Mouse (Mus musculus) duodenum, adult 2 months (tissue): ENCODE results near the gene Colq. TPM values are rescaled to one million over a fixed set of nuclear protein-coding genes. Genes with fewer than 3 reads are reported as not detected.

Experiments
- polyA plus RNA-seq: library from polyadenylated mRNA; depleted of rRNA; stranded (reverse); fragments of >200 nt; gene quantifications from 2 replicates; pipeline ENCODE4 v1.2.3, GENCODE M21; 2012; ENCODE audit warnings: low replicate concordance; rRNA removed

The Colq gene
- polyA plus RNA-seq, result 0.37 and 0.59 TPM in 2 replicates

GRCm38 (mm10) chr14:31591243-31591642, at the start of gene Colq:
Colq (minus strand) TSS chr14:31591343.

GRCm38 (mm10) chr14:31640346-31640889, 49.3 kb upstream of the Colq start, which contains the start of gene Gm49387:
Gm49387 (minus strand) TSS chr14:31640878.

DNA sequence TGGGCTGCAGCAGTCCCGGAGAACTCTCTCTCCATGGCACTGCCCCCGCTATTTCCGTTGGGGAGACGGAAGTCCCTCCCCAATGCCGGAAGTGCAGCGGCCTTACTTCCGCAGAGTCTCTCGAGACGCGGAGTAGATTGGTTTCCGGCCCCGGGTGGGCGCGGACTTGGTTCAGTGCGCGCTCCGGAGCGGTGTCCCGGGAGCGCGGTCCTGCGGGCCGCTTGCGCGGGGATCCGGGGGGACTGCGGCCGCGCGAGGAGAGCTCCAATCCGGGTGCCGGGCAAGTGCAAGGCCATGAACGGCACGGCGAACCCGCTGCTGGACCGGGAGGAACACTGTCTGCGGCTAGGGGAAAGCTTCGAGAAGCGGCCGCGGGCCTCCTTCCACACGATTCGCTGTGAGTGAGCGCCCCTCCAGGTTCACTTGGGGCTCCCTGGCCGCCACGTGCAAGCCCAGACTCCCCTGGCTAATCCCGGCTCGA, 96.1 kb downstream of the Colq start, which contains the start of gene Mettl6:
Mettl6 (minus strand) TSS at position 66 of the 481 bp plus-strand sequence.

GRCm38 (mm10) chr14:31494349-31494974, 96.7 kb downstream of the Colq start, which contains the start of gene Eaf1:
Eaf1 (plus strand) TSS chr14:31494399.

Other genes starting within 250 kb of the Colq start
- gene Sh3bp5, start 155.3 kb downstream of the Colq start, polyA plus RNA-seq, result 1.3 and 1.7 TPM in 2 replicates
- 23.2 and 37.7 TPM in 2 replicates for gene Eaf1, start 96.9 kb downstream of the Colq start, polyA plus RNA-seq
- 1.5 and 3.7 TPM in 2 replicates for gene Mettl6, start 96.3 kb downstream of the Colq start, polyA plus RNA-seq
- gene Gm49387, start 49.5 kb upstream of the Colq start, polyA plus RNA-seq, result not detected in 2 replicates
- 19.0 and 23.2 TPM in 2 replicates for gene Btd, start 49.7 kb upstream of the Colq start, polyA plus RNA-seq
- 2.9 and 5.8 TPM in 2 replicates for gene Hacl1, start 49.9 kb upstream of the Colq start, polyA plus RNA-seq
- 0.92 and 2.8 TPM in 2 replicates for gene Ankrd28, start 239.3 kb upstream of the Colq start, polyA plus RNA-seq